Mouse (Mus musculus) intestine, postnatal 0 days (tissue): ENCODE data around the gene Ube2i. TPM values are rescaled to one million over a fixed set of nuclear protein-coding genes. Genes with fewer than 3 reads are reported as not detected.

Experiments used
- ATAC-seq: fragments of 200-750 bp; cut with Nextera tagmentation; 2 replicates; pipeline ENCODE4 v1.8.0; 2017; ENCODE audit warnings: mild to moderate bottlenecking, moderate TSS enrichment, moderate library complexity
- H3K27ac ChIP-seq: fragments of 300-500 bp; sonication (generic); 2 replicates; pipeline ENCODE4 v1.5.1; 2014; ENCODE audit warnings: mild to moderate bottlenecking, low read depth, low read length, moderate library complexity
- H3K27me3 ChIP-seq: fragments of 300-500 bp; sonication (generic); replicated peaks from 2 replicates; pipeline ENCODE4 v1.6.1; 2014; ENCODE audit warnings: low read length, mixed read lengths; ENCODE audit not compliant: control insufficient read depth, insufficient read depth
- H3K36me3 ChIP-seq: fragments of 300-500 bp; sonication (generic); 2 replicates; pipeline ENCODE4 v1.6.1; 2014; ENCODE audit warnings: mild to moderate bottlenecking, moderate library complexity; ENCODE audit not compliant: control insufficient read depth, insufficient read depth
- H3K4me1 ChIP-seq: fragments of 300-500 bp; sonication (generic); replicated peaks from 2 replicates; pipeline ENCODE4 v1.6.1; 2014; ENCODE audit warnings: antibody characterized with exemption, low read length, mixed read lengths; ENCODE audit not compliant: control insufficient read depth, insufficient read depth
- H3K4me2 ChIP-seq: fragments of 300-500 bp; sonication (generic); replicated peaks from 2 replicates; pipeline ENCODE4 v1.6.1; 2014; ENCODE audit warnings: low read depth, mild to moderate bottlenecking, moderate library complexity
- H3K4me3 ChIP-seq: fragments of 300-500 bp; sonication (generic); 2 replicates; pipeline ENCODE4 v1.5.1; 2014; ENCODE audit warnings: low read depth, low read length
- H3K9ac ChIP-seq: fragments of 300-500 bp; sonication (generic); 2 replicates; pipeline ENCODE4 v1.6.1; 2014; ENCODE audit warnings: mild to moderate bottlenecking, low read depth, low read length
- H3K9me3 ChIP-seq: fragments of 300-500 bp; sonication (generic); 2 replicates; pipeline ENCODE4 v1.6.1; 2016; ENCODE audit warnings: mixed run types; ENCODE audit not compliant: control insufficient read depth
- CTCF ChIP-seq: sonication (generic); IDR thresholded peaks from 2 replicates; pipeline ENCODE4 v1.5.1; 2016; ENCODE audit warnings: low read depth, mild to moderate bottlenecking, control low read depth, antibody characterized with exemption, moderate library complexity
- WGBS: fragments of 180-500 bp; shearing (Covaris S2); extraction: QIAGEN DNeasy Blood & Tissue Kit; methylation state at CpG from one replicate; pipeline ENCODE4 v1.1.7; 2014; 5-methylcytosine and 5-hydroxymethylcytosine counted together
- polyA plus RNA-seq: library from polyadenylated mRNA; unstranded; fragments of >200 nt; fragmentation: Nextera tagmentation; extraction: Ambion mirVana; gene quantifications from 2 replicates; pipeline ENCODE4 v1.2.1, GENCODE M21; 2015

The Ube2i gene
- 253 and 257 TPM in 2 replicates for polyA plus RNA-seq

GRCm38 (mm10) chr17:25274571-25275346 is at the start of gene Ube2i:
Ube2i (minus strand) TSS chr17:25274622.
- Histone ChIP-seq H3K27me3 (no peaks in the 10 kb centered on the region), H3K36me3 (no peaks in the 10 kb centered on the region), H3K4me1 (0 out of 2 replicates have a peak, but pooled peaks cover 4% of the 10 kb centered on the region), H3K4me2 (peak within 1 kb of the TSS; percentile 83), H3K4me3 (peak within 1 kb of the TSS; percentile 96), H3K9me3 (no peaks in the 10 kb centered on the region), H3K27ac (peak within 1 kb of the TSS; percentile 98), H3K9ac (peak within 1 kb of the TSS; percentile 98)
- ATAC-seq = no peak
- WGBS = 78% methylated on average over 9 of the region's 9 CpGs
- no peak for TF ChIP-seq CTCF

GRCm38 (mm10) chr17:25322930-25323329 is 48.5 kb upstream of the Ube2i start:
- Histone ChIP-seq H3K4me3 (no peak overlapping the region), H3K36me3 (no peaks in the 10 kb centered on the region), H3K4me1 (no peaks in the 10 kb centered on the region), H3K4me2 (no peak overlapping the region), H3K9me3 (no peaks in the 10 kb centered on the region), H3K27ac (no peak overlapping the region), H3K27me3 (no peaks in the 10 kb centered on the region), H3K9ac (no peak overlapping the region)
- no peak for TF ChIP-seq CTCF
- WGBS = 5% methylated on average over 2 of the region's 2 CpGs
- no peak for ATAC-seq

GRCm38 (mm10) chr17:25320819-25321218 is 46.4 kb upstream of the Ube2i start:
- ATAC-seq = no peak
- no peaks in the 10 kb centered on the region for H3K4me1 ChIP-seq
- WGBS = 91% methylated on average over 8 of the region's 8 CpGs

DNA sequence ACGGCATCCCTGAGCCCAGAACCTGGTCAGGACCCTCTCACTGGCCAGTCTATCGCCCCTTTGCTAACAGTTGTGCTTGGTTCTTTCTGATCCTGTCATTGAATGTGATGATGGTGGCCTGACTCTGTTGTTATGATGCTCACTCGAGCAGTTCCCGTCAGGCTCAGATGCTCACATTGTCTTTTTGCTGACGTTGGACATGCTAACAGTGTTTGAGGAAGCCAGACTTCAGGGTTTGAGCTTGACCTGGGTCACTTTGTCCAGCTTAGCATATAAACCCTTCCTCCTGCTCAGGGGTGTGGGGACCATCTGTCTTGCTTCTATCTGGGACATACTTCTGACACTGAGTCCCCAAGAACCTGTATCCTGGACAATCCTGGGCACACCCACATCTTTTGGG is 43.9 kb upstream of the Ube2i start, which contains the start of gene Prss29:
Prss29 (plus strand) TSS at position 301 of the 400 bp plus-strand sequence.
- TF ChIP-seq CTCF = no peak
- H3K4me1 ChIP-seq = no peaks in the 10 kb centered on the region
- H3K27ac ChIP-seq = no peak within 1 kb of the TSS
- no peaks in the 10 kb centered on the region for H3K9me3 ChIP-seq
- H3K4me3 ChIP-seq = no peak within 1 kb of the TSS
- H3K4me2 ChIP-seq = no peak within 1 kb of the TSS
- no peaks in the 10 kb centered on the region for H3K27me3 ChIP-seq
- H3K36me3 ChIP-seq = no peaks in the 10 kb centered on the region
- no peak within 1 kb of the TSS for H3K9ac ChIP-seq
- ATAC-seq = no peak
- 65% methylated on average over 5 of the region's 5 CpGs for WGBS

More at GRCm38 (mm10) chr17:25320819-25321218, 46.4 kb upstream of the Ube2i start:
- Histone ChIP-seq H3K9ac (no peak overlapping the region), H3K4me2 (no peak overlapping the region), H3K4me3 (no peak overlapping the region), H3K27ac (no peak overlapping the region), H3K9me3 (no peaks in the 10 kb centered on the region), H3K36me3 (no peaks in the 10 kb centered on the region), H3K27me3 (no peaks in the 10 kb centered on the region)
- TF ChIP-seq CTCF = no peak

DNA sequence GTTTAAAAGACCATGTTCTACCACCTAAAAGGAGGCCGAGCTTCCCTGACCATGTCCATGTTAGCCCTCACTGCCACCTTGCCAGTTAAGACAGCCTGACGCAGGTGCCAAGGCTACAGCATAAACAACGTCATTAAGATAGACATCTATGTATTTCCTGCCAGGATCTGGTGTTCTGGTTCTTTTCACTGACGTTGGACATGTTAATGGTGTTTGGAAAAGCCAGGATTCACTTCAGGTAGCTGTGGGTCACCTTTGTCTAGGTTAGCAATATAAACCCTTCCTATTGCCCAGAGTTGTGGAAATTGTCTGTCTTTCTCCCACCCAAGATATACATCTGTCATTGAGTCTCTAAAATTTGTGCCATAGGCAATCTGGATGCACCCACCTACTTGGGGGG is 33.9 kb upstream of the Ube2i start, which contains the start of gene Prss28:
Prss28 (plus strand) TSS at position 301 of the 400 bp plus-strand sequence.
- H3K36me3 ChIP-seq = no peaks in the 10 kb centered on the region
- no peak for ATAC-seq
- H3K4me1 ChIP-seq = no peaks in the 10 kb centered on the region
- no peaks in the 10 kb centered on the region for H3K27me3 ChIP-seq
- H3K9ac ChIP-seq = no peak within 1 kb of the TSS
- no peak for TF ChIP-seq CTCF
- H3K4me2 ChIP-seq = no peak within 1 kb of the TSS
- no peak within 1 kb of the TSS for H3K27ac ChIP-seq
- 43% methylated on average over 4 of the region's 4 CpGs for WGBS
- no peak within 1 kb of the TSS for H3K4me3 ChIP-seq
- no peaks in the 10 kb centered on the region for H3K9me3 ChIP-seq

DNA sequence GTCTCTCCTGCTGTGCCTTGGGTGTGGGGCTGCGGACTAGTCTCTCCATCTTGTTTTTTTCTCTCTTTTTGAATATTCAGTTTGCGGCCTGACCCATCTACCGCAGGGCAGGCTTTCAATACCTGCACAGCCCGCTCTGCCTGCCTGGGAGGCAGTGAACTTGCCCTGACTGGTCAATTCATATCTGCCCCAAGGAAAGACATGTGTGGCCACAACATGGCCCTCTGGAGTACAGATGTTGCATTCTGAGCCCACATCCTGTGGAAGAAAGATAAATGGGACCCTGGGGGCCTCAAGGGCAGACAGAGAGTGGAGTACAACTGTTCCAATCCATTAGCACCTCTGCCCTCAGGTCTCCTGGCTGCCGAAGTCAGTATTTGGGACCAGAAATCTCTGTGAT is 23.7 kb upstream of the Ube2i start, which contains the start of gene Prss34:
Prss34 (plus strand) TSS at position 301 of the 400 bp plus-strand sequence.
- Histone ChIP-seq H3K4me2 (no peak within 1 kb of the TSS), H3K36me3 (no peaks in the 10 kb centered on the region), H3K27me3 (no peaks in the 10 kb centered on the region), H3K4me3 (no peak within 1 kb of the TSS), H3K9me3 (no peaks in the 10 kb centered on the region), H3K4me1 (no peaks in the 10 kb centered on the region), H3K9ac (no peak within 1 kb of the TSS), H3K27ac (no peak within 1 kb of the TSS)
- WGBS = 81% methylated on average over 5 of the region's 5 CpGs
- no peak for ATAC-seq
- TF ChIP-seq CTCF = no peak
